Mouse (Mus musculus): ENCODE data around the gene Nup54. TPM values are rescaled to one million over a fixed set of nuclear protein-coding genes. Genes with fewer than 3 reads are reported as not detected.

The Nup54 gene
- 10 to 100 TPM; 19.1 to 21.9 TPM for total RNA-seq (2021)
- long read RNA-seq, experiment 1, transcript Nup54-201 (12 exons, 2,352 nt) = major isoform, 6 of 7 reads
- long read RNA-seq, experiment 1, partial matches to known transcripts = 0 of 7 reads
- long read RNA-seq, experiment 1, other reads (novel, unspliced or antisense) = 1 of 7 reads
- long read RNA-seq, experiment 2, partial matches to known transcripts = 0 of 4 reads
- long read RNA-seq, experiment 2, other reads (novel, unspliced or antisense) = 0 of 4 reads

DNA sequence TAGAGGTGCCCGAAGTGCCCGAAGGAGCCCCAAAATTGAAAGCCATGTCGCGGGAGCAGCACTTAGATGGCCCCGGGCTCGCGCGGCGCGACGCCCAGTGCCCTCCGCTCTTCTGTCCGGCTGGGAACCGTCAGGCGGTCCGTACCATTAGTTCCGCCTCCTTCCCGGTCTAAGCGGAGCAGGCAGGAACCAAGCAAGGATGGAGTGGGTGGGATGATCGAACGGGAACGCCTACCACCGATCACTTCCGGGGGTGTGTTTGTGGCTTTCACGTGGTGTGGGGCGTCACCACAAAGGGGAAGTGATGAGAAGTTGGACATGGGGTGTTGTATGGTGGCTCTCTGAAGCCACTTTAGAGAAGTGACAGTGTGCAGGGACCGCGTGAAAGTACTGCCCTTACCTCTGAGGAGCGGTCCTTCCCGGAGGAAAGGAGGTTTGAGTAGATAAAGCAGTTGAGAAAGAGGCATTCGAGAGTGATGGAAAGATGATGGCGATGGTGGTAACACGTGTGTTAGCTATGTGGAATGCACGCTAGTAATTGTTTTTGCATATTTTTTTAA, at the start of gene Nup54:
TSS of gene Nup54 (minus strand) at position 195 of the 560 bp plus-strand sequence.
- DNase-seq = peak; percentile 98

DNA sequence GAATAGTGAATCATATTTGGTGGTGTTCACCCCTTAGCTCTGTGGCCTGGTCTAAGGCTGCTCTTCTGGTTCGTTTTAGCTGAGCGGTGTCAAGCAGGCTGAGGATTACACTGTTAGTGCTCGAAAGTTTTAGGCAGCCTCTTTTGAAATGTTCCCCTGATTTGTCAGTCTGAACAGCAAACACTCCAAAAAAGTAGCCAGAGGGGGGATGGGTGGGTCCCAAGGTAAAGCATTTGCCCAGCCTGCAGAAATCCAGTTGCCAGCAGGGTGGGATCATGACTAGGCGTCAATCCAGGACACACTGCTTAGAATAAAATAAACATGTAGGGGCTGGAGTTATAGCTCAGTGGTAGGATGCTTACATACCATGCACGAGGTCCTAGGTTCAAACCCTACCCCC, 37.8 kb upstream of the Nup54 start:
- no peak for DNase-seq

DNA sequence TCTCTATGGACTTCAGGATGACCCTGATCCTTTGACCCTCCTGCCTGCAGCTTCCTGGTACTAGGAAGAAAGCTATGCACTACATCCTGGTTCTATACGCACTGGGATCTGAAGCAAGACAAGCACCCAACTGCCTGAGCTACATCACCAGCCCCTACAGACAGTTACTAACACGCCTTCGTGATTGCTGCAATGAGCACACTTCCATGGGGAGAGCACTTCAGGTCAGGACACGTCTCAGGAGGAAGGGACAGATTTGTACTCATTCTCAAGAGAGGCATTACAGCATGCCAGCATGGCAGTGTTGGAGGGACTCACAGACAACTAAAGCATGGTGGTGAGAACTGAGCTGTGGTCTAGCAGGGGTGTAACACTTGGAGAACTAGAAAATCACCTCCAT, 36.5 kb upstream of the Nup54 start:
- no peak for DNase-seq

DNA sequence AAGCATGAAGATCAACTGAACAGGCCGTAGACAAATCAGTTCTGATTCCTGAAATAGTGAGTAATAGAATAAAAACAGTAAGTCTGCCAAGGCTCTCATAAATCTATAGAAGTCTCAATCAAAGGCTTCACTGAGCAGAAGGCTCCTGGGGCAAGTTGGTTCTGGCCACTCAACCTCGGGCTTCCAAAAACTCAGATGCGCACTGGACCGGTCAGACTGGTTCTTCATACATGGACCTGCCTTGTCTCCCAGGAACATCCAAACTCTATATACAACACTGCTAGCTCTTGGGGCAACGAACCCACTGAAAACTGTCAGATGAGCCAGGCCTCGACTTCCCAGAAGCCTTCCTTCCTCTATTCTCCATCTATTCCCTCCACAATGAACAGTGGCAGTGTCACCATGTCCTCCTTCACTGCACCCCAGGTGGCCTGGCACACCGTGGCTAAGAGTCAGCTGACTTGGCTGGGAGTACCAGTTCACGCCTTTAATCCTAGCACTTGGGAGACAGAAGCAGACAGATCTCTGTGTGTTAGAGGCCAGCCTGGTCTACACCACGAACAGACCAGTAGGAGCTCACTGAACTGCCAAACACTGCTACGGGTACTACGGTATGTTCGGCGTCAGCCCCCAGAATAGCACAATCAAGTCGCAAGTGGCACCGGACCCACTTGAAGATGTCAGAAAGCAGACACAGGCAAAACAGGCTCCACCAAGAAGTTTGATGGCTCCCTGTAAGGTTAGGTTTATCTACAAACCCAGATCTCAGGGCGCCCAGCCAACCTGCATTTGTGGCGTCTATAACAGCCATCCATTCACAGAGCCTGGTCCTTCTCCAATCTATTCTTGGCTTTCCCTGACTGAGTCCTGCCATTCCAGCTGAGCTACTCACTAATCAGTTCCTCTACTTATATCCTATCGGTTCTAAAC, 34.4 kb upstream of the Nup54 start:
- no peak for DNase-seq

DNA sequence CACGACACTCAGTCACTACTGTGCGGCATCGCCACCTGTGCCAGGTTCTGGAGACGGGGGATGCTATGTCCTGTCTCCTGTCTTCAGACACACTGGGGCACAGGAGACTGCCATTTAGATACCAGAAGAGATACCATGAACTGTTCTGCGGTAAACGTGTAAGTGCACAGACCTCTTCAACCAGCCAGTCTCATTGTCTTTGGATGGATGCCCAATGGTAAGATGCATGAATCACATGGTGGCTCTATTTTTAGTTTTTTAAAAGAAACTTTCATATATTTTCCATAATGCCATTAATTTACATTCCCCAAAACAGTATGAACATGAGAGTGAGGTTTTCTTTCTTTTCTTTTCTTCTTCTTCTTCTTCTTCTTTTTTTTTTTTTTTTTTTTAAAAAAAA, 33.2 kb upstream of the Nup54 start:
- DNase-seq = no peak

DNA sequence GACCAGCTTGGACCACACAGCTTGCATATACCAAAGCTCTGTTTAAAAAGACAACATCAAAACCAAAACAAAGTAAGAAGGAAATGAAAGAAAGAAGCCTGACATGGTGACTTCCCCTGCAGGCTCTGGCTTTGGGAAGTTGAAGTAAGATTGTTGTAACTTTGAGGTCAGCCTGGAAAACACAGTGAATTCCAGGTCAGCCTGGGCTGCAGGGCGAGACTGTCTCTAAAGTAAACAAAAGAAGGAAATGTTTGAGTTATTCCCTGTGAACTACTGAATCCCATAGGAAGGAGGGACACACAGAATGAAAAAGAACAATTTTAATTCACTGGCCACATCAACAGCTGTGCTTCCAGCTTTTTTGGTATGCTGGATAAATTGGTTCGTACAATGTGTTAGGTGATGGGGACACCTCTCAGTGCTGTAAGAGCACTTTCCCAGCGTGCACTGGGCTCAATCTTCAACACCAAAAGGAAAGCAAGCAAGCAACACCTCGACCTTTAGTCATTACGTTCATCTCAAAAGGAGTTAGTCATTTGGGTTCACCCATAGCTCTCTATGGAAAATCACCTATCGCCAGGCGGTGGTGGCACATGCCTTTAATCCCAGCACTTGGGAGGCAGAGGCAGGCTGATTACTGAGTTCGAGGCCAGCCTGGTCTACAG, 32.2 kb upstream of the Nup54 start:
- no peak for DNase-seq

DNA sequence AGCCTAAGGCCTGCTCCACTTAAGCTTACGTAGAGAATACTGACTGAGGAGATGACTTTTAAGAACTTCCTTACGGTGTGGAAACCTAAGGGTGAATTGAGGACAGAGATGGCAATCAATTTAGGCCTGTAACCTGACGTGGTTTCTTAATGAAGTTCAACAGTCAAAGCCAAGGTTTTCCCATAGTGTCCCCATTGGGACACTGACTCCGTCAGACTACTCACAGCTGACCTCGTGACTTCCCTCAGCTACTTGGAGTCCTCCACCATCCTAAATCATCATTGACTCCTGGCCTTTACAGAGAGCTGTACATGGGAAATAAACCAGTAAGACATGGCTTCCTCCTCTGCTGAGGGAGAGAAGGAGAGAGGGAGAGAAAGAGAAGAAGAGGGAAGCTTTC, 30.5 kb upstream of the Nup54 start:
- no peak for DNase-seq

DNA sequence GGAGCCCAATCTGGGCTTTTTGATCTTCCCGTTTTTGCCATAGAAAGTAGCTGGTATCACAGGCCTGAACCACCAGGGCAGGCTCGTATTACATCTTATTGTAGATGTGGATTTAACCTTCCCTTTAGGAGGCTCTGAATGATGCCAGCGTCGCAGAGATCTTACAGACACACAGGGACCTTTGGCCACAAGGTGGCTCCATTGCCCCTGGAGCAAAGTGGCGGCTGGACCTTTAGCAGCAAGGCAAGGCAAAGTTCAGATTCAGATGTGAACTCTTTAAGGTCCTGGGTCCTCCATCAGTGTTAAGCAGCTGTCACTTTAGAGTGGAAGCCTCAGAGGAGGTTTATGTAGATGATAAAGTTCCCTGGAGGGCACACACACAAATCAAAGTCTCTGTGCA, 26.3 kb upstream of the Nup54 start:
- peak; percentile 63 to 81 for DNase-seq

DNA sequence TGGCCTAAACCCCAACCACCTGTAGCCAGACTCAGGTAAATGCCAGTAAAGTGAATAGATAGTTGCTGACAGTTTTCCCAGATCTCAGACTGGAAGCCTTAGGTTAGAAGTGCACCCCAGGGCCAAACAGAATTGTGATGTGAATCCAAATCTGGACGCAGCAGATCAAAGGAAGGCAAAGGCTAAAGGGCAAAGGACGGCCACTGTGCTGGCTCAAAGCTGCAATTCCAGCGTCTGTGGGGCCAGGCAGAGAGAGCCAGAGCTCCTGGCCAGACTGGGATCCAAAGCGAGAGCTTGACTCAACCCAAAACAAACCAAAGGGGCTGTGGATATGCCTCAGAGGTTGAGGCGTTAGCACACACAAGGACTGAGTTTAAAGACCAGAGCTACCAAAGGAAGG, 23.7 kb upstream of the Nup54 start:
- DNase-seq = no peak

DNA sequence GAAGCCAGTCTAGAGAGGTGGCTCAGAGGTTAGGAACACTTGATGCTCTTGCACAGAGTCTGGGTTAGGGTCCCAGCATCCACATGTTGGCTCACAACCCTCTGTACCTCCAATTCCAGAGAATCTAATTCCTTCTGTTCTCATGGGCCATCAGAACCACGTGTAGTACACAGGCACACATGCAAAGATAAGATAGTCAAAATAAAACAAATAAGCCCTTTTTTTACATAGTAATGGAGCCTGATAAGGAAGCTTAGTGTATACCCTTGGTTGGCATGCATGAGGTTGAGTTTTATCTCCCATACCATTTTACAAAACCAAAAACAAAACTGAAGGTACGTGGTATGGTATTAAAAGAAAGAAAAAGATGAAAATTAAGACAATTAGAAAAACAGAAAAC, 22.4 kb upstream of the Nup54 start:
- no peak for DNase-seq

DNA sequence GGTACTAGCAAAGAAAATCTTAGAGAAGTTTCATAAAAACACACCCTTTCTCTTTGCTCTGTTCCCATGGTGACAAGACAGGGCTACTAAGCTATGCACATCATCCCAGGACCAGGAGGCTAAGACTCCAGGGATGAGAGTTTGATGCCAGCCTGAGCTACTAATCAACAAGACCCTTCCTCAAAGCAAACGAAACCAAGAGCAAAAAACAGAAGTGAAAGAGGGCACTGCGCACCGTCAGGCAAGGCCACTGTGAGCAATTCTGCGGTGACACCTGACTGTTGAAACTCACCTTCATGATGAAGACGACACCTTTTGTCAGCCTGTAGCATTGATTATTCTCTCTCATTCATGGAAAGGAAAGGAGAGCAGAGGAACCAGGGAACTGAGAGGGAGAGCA, 17.9 kb upstream of the Nup54 start:
- DNase-seq = no peak

DNA sequence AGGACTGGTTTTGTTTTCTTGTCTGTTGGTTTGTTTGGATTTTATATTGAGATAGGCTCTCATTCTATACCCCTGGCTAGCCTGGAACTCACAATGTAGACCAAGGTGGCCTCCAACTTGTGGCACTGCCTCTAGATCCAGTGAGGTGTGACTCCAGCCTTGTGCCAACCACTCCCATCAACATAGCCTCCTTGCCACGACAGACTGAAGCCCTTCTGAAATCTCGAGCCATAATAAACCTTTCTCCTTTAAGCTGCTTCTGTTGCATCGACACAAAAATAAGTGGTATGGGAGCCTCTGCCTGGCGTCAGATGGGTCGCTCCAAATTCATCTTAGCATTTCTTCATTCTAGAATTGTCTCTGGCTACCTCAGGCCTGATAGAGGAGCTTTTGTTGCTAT, 11.7 kb upstream of the Nup54 start:
- DNase-seq = no peak

DNA sequence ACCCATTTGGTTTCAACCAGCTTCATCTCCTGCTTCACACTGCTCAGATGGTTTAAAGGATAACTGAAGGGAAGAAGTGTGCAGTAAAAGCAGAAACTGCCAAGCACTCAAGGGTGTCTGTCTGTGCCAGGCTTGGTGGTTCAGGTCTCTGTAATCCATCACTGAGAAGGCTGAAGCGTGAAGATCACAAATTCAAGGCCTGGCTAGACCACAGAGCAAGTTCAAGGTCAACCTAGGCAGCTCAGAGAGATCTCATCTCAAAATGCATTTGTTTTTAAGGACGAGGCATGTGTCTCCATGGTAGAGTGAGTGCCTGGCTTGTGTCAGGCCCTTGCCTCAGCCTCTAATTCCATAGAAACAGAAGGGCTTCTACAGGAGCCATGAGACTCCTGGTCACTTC, 10.0 kb upstream of the Nup54 start:
- DNase-seq = no peak

DNA sequence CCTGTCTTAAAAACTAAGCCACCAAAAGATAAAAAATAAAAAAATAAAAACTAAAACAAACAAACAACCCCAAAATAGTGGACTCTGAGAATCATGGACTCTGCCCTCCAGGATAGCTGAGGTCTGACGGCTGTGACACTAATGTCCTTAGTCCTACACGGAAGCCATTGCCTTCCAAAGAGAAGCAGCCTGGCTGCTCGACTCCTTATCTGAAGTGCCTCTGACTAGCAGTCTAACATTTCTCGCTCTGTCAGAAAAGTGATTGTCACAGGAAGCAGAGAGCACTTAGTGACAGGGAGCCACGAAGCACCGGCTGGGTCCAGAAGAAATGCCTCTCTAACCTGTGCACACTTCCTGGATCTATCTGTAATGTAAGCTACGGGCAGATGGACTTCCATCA, 7.9 kb upstream of the Nup54 start:
- DNase-seq = peak in 1 of 2 experiments; percentile 25

DNA sequence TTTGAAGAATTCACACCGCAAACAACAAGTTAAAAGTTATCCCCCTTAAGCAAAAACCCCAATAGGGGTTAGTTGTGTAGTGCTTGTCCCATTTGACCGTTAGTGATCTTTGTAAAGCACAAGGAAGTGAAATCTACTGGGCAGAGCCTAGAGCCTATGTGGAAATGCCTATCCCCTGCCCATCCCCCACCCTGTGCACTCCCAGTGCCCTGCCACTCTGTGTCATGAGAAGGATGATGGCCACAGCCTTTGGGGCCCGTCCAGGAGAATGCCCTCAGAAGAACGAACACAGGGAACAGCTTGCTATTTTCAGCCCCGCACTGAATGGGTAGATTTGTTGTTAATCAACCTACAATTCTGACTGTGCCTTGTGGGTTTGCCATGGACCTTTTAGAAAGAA, 6.5 kb upstream of the Nup54 start:
- DNase-seq = peak; percentile 73 to 76

DNA sequence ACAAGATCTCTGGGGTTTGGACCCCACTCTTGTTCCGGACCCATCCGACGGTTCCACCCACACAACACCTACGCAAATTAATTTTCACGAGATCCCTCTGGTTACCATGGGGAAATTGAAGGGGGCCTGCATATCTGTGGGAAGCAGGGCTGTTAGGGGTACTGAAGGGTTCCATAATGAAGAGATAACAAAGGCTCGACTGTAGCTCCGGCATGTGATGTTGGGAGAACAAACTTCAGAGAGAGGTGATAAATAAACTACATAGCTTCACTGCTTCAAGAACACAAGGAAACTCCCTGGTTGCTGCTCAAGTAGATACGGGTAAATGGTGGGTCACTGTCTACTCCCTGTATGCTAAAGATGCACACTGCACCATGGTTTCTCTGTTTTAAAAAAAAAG, 3.5 kb upstream of the Nup54 start:
- no peak for DNase-seq

DNA sequence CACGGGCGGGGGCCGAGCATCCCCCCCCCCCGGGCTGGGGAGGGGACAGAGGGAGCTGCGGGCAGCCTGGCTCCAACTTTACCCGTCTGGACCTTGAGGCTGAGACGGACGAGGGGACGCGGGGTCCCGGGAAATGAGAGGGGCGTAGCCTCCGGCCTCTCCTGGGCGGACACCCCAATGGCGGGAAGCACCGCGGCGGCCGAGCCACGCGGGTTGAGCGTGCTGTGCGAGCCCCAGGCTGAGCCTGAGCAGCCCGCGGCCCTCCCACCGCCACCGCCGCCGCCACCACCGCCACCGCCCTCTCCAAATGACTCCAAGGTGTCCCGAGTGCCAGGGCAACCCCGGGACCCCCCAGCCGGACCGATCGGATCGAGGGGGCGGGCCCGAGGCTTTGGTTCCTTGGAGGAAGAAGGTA, 441 bp downstream of the Nup54 start:
- DNase-seq = no peak

DNA sequence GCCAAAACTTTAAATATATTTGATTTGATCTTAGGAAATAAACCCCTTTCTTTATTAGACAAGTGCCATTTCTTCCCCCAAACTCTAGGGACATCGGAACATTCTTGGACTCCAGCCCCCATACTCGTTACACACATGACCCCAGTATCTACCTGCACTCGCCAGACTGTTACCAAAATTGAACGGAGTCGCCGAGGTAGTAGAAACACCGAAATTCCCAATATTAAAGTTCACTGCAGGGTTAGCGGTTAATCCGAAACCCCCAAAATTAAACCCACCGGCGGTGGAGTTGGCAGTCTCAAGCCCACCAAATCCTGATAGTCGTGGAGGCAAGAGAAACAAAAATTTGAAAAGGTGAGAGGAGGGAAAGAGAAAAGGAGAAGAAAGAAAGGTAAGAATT, 949 bp downstream of the Nup54 start:
- no peak for DNase-seq

DNA sequence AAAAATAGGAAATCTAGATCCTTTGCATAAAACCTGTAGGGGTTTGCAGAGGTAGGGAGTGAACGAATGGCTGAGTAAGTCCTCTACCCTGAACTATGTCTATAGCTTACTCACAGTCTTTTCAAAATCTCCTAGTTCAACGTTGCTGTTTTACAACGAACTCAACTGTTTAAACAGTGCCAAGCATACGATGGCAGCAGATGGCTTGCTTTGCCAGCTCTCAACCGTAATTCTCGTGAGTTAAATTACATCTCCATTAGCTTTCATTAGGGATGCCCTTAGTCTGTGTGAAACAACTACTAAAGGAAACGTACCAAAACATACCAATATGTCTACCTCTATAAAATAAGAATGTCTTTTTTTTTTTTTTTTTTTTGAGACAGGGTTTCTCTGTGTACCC, 3.4 kb downstream of the Nup54 start:
- DNase-seq = no peak

DNA sequence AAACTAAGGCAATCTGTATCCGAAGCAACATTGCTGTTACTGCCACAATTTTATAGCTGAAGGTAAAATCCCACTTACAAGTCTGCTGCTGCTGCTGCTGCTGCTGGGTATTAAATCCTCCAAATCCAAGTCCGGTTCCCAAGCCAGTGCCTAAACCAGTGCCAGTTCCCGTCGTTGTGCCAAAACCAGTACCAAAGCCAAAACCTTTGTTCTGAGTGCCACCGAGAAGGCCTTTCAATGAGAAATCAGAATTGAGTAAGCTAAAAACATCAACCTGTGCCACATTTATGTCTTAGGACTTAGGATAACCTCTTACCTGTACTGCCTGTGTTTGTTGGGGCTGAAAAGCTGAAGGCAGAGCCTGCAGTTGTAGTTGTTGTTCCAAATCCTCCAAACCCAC, 4.3 kb downstream of the Nup54 start:
- no peak for DNase-seq

DNA sequence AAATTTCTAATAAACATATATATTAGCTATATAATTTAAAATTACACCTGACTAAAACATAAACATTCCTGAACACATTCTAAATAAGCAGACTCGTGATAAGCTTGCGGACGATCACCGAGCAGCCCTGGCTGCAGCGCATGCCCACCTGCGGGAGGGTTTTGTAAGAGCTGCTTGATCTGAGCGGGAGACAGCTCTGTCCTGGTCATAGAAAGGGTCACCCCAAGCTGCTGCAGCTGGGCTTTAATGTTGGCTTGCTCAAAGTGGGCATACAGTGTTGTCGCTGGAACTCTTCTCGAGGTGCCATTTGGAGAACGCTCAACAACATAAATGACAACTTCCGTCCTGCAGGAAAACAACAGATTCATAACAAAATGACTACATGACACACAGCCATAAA, 10.9 kb downstream of the Nup54 start:
- no peak for DNase-seq

DNA sequence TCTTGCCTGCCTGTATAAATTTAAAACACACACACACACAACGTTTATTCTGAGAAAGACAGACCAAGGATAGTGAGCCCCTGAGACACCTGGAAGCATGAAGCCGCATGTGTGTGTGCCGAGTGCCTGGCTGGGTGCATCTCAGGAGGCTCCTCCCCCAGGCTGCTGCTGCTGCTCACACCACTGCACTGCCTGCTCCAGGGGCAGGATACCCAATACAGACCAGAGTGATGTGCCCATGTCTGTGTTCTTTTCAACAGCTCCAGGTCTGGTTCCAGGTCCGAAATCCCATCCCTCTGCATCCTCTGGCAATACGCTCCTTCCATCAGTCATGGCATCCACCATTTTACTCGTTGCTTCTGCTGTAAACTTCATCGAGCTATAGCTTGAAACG, 21.0 kb downstream of the Nup54 start:
- DNase-seq = no peak
